Mouse (Mus musculus) testis, adult 2 months (tissue): ENCODE data around the gene Scarf1. TPM values are rescaled to one million over a fixed set of nuclear protein-coding genes. Genes with fewer than 3 reads are reported as not detected.

Experiments
- H3K27ac ChIP-seq: fragments of 200-500 bp; 2 replicates; pipeline ENCODE4 v1.5.1; 2012; ENCODE audit warnings: low read depth, low read length; ENCODE audit not compliant: control insufficient read depth, insufficient read depth
- H3K27me3 ChIP-seq: fragments of 200-500 bp; 2 replicates; pipeline ENCODE4 v1.6.1; 2012; ENCODE audit warnings: mild to moderate bottlenecking, low read length, moderate library complexity; ENCODE audit not compliant: control insufficient read depth, insufficient read depth
- H3K36me3 ChIP-seq: fragments of 200-500 bp; 2 replicates; pipeline ENCODE4 v1.6.1; 2012; ENCODE audit warnings: mild to moderate bottlenecking, low read length; ENCODE audit not compliant: control insufficient read depth, insufficient read depth
- H3K4me1 ChIP-seq: fragments of 200-500 bp; 2 replicates; pipeline ENCODE4 v1.6.1; 2012; ENCODE audit warnings: low read length; ENCODE audit not compliant: control insufficient read depth, insufficient read depth
- H3K4me3 ChIP-seq: fragments of 200-500 bp; 2 replicates; pipeline ENCODE4 v1.5.1; 2012; ENCODE audit warnings: low read depth, mild to moderate bottlenecking, low read length, moderate library complexity, mixed read lengths; ENCODE audit not compliant: control insufficient read depth
- CTCF ChIP-seq: fragments of 200-500 bp; IDR thresholded peaks from 2 replicates; pipeline ENCODE4 v1.5.1; 2012; ENCODE audit warnings: low read depth, mild to moderate bottlenecking, inconsistent platforms, low read length, moderate library complexity; ENCODE audit not compliant: control insufficient read depth, insufficient read depth, insufficient replicate concordance
- POLR2A ChIP-seq: fragments of 200-500 bp; IDR thresholded peaks from 2 replicates; pipeline ENCODE4 v1.6.1; 2012; ENCODE audit warnings: low read depth, mild to moderate bottlenecking, inconsistent platforms, low read length, moderate library complexity; ENCODE audit not compliant: control insufficient read depth
- polyA plus RNA-seq: library from polyadenylated mRNA; depleted of rRNA; stranded (reverse); fragments of >200 nt; gene quantifications from 2 replicates; pipeline ENCODE4 v1.2.3, GENCODE M21; 2012

The Scarf1 gene
- polyA plus RNA-seq, 1 experiment = 0.64 TPM

DNA sequence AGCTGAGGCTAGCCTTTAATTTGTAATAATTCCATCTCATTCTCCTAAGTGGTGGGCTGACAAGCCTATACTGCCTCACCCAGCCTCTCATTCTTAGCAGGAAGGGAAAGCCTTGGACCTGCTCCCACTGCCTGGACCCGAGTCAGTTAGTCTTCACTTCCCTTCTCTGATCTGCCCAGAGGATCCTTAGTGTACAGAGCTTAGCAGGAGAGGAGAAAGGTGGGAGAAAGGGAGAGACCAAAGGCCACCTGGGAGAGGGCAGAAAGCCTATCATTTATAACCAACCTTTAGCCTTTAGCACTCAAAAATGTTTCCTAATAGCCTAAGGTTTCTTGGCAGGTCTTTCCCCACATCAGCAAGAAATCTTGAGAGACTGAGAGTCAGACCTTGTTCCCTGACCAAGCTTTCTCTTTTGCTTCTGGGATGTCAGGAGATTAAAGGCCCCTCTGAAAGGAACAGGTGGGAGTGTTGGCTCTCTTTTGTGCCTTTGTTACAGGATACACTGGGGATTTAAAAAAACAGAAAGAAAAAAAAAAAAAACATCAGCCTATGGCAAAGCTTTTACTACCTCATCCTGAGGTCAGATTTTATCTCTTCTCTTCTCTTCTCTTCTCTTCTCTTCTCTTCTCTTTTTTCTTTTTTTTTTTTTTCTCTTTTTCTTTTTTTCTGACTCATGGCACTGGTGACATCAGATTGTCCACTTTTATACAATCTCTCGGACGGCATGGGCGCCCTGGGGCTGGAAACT lies 21.1 kb downstream of the Scarf1 start:
- Histone ChIP-seq H3K36me3 (peaks cover 1% of the 10 kb centered on the region; the same call in 1 of the 2 replicates), H3K4me3 (peak overlapping the region; percentile 47; the same call in 1 of the 2 replicates), H3K27me3 (no peaks in the 10 kb centered on the region), H3K27ac (peak overlapping the region; percentile 22; the same call in 1 of the 2 replicates), H3K4me1 (peaks cover 30% of the 10 kb centered on the region)
- TF ChIP-seq POLR2A (no peak), CTCF (no peak)

DNA sequence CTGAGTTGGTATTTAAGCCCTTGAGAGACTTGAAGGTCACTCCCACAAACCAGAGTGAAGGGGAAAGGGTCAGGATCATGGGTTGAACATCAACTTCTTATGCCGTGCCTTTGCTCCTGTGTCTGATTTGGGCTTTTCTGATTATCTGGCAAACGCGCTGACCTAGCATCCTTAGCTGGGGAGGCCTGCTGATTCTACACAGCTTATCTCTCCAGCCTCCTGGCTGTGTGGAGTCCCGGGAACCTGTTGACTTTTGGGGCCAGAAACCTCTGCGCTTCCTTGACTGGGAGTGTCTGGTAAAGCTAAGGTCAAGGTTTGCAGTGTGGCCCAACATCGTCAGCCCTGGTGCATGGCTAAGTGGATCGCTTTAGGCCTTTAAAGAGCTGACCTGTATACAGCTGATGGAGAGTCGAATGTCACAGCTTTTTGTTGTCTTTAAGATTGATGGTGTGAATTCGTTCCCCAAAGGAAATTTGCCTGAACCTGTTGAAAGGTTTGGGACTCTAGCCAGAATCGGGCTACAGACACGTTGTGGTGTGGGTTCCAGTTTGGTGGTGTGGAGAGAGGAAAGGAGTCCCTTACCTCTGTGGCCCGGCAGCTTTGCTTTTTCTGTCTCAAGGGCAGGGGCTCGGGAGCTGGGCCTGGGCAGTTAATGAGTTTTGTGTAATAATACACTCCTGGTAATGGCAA lies 21.9 kb downstream of the Scarf1 start:
- no peaks in the 10 kb centered on the region for H3K27me3 ChIP-seq
- TF ChIP-seq POLR2A = no peak
- no peak for TF ChIP-seq CTCF
- no peak overlapping the region; the same call in 1 of the 2 replicates for H3K27ac ChIP-seq
- peaks cover 1% of the 10 kb centered on the region; the same call in 1 of the 2 replicates for H3K36me3 ChIP-seq
- H3K4me3 ChIP-seq = peak overlapping the region; percentile 12; the same call in 1 of the 2 replicates
- peaks cover 28% of the 10 kb centered on the region for H3K4me1 ChIP-seq

GRCm38 (mm10) chr11:75536255-75537024 lies 23.1 kb downstream of the Scarf1 start:
- Histone ChIP-seq H3K27me3 (no peaks in the 10 kb centered on the region), H3K4me1 (peaks cover 27% of the 10 kb centered on the region), H3K27ac (no peak overlapping the region), H3K36me3 (peaks cover 1% of the 10 kb centered on the region; the same call in 1 of the 2 replicates), H3K4me3 (no peak overlapping the region)
- no peak for TF ChIP-seq CTCF
- TF ChIP-seq POLR2A = no peak

DNA sequence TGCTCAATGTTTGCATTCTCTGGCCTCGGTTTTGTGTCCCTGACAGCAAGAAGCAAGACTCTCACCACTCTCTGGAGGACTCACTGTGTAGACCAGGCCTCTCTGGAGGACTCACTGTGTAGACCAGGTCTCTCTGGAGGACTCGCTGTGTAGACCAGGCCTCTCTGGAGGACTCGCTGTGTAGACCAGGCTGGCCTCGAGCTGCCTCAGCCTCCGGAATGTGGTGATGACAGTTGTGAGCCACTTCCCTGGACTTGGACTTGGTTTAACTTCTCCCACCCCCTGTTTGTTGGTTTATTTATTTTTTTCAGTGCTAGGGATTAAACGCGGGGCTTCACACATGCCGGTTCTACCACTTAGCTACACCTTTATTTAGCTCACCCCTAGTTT lies 23.7 kb downstream of the Scarf1 start:
- Histone ChIP-seq H3K27ac (no peak overlapping the region), H3K36me3 (peaks cover 1% of the 10 kb centered on the region; the same call in 1 of the 2 replicates), H3K27me3 (no peaks in the 10 kb centered on the region), H3K4me1 (peaks cover 27% of the 10 kb centered on the region), H3K4me3 (no peak overlapping the region)
- TF ChIP-seq CTCF (no peak), POLR2A (no peak)

DNA sequence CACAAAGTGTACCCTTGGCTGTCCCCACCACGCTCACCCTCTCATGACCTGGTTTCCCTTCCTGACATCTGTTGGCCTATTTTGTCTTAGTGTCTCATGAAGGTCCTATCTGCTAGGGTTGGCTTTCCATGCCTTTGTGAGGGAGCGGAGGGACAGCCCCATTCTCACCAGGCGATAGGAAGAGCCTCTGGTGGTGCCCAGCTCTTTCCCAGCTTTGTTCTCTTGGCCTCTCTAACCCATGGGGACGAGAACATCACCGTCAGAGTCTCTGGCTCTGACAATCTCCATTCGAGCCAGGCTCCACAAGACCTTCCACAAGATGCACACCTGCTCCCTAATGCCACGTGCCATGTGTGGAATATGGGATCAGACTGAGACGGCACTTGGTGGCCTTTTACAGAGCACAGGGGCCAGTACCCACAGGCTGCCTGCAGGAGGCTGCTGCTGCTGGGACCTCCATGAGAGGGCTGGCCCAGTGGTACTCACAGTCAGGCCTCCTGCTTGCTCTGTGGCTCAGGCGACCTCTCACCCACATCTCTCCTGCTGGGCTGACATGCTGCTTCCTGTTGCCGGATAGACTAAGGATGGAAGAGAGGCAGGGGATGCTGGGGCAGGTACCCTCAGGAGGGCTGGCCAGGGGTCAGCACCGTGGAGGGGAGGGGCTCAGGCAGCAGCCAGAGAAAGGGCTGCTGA lies 24.3 kb downstream of the Scarf1 start:
- H3K27ac ChIP-seq = no peak overlapping the region; the same call in 1 of the 2 replicates
- TF ChIP-seq CTCF (no peak; the same call in 1 of the 2 replicates), POLR2A (no peak)
- H3K4me3 ChIP-seq = no peak overlapping the region
- H3K27me3 ChIP-seq = no peaks in the 10 kb centered on the region
- H3K4me1 ChIP-seq = peaks cover 22% of the 10 kb centered on the region
- no peaks in the 10 kb centered on the region; the same call in 1 of the 2 replicates for H3K36me3 ChIP-seq

- H3K27ac ChIP-seq = no peak overlapping the region; the same call in 1 of the 2 replicates
- H3K4me3 ChIP-seq = no peak overlapping the region
- TF ChIP-seq CTCF = no peak
- no peak for TF ChIP-seq POLR2A
- H3K27me3 ChIP-seq = no peaks in the 10 kb centered on the region
- peaks cover 18% of the 10 kb centered on the region for H3K4me1 ChIP-seq
- no peaks in the 10 kb centered on the region; the same call in 1 of the 2 replicates for H3K36me3 ChIP-seq
Measured at GRCm38 (mm10) chr11:75538184-75538969, 25.0 kb downstream of the Scarf1 start.
